Mouse (Mus musculus) liver, embryonic 13.5 days (tissue): ENCODE results near the gene Saa2. TPM values are rescaled to one million over a fixed set of nuclear protein-coding genes. Genes with fewer than 3 reads are reported as not detected.
A peak's percentile ranks its signal among the peaks of the same experiment; 100 is the strongest.

Experiments used
- ATAC-seq: fragments of 200-750 bp; cut with Nextera tagmentation; 2 replicates; pipeline ENCODE4 v1.8.0; 2017; ENCODE audit warnings: low read depth, mild to moderate bottlenecking, moderate number of reproducible peaks, moderate library complexity
- DNase-seq: peaks from one replicate; pipeline ENCODE4 v3.0.0; 2022
- H3K27ac ChIP-seq: fragments of 300-500 bp; sonication (generic); 2 replicates; pipeline ENCODE4 v1.5.1; 2015; ENCODE audit warnings: moderate library complexity, mild to moderate bottlenecking, inconsistent platforms
- H3K27me3 ChIP-seq: fragments of 300-500 bp; sonication (generic); 2 replicates; pipeline ENCODE4 v1.6.1; 2015; ENCODE audit warnings: mild to moderate bottlenecking, inconsistent platforms
- H3K36me3 ChIP-seq: fragments of 300-500 bp; sonication (generic); 2 replicates; pipeline ENCODE4 v1.6.1; 2015; ENCODE audit warnings: mild to moderate bottlenecking, inconsistent platforms
- H3K4me1 ChIP-seq: fragments of 300-500 bp; sonication (generic); replicated peaks from 2 replicates; pipeline ENCODE4 v1.6.1; 2015; ENCODE audit warnings: inconsistent platforms
- H3K4me2 ChIP-seq: fragments of 300-500 bp; sonication (generic); 2 replicates; pipeline ENCODE4 v1.6.1; 2015; ENCODE audit warnings: inconsistent platforms, mild to moderate bottlenecking, moderate library complexity
- H3K4me3 ChIP-seq: fragments of 300-500 bp; sonication (generic); replicated peaks from 2 replicates; pipeline ENCODE4 v1.5.1; 2015; ENCODE audit warnings: mild to moderate bottlenecking, inconsistent platforms
- H3K9ac ChIP-seq: fragments of 300-500 bp; sonication (generic); 2 replicates; pipeline ENCODE4 v1.6.1; 2015; ENCODE audit warnings: mild to moderate bottlenecking, inconsistent platforms
- H3K9me3 ChIP-seq: fragments of 300-500 bp; sonication (generic); replicated peaks from 2 replicates; pipeline ENCODE4 v1.6.1; 2016; ENCODE audit warnings: inconsistent platforms
- WGBS: fragments of 180-500 bp; shearing (Covaris S2); methylation state at CpG from one replicate; pipeline ENCODE4 v1.1.7; 2015; ENCODE audit not compliant: insufficient replicate concordance; 5-methylcytosine and 5-hydroxymethylcytosine counted together
- polyA plus RNA-seq: library from polyadenylated mRNA; unstranded; fragments of >200 nt; fragmentation: Nextera tagmentation; extraction: Ambion mirVana; gene quantifications from 2 replicates; pipeline ENCODE4 v1.2.1, GENCODE M21; 2015

Gene Saa2
- polyA plus RNA-seq, result not detected in 2 replicates

GRCm38 (mm10) chr7:46751490-46751889 lies at the start of gene Saa2:
Gene Saa2 (plus strand): TSS chr7:46751790.
- 57% methylated on average over 3 of the region's 3 CpGs for WGBS
- 0 out of 2 replicates have a peak, but pooled peaks cover 3% of the 10 kb centered on the region for H3K27me3 ChIP-seq

GRCm38 (mm10) chr7:46710390-46710844 lies 41.2 kb upstream of the Saa2 start, which contains the start of gene Saal1:
Gene Saal1 (minus strand): TSS chr7:46710680.
- peak; percentile 90 for ATAC-seq
- peaks cover 16% of the 10 kb centered on the region for H3K4me1 ChIP-seq
- H3K27me3 ChIP-seq, result no peaks in the 10 kb centered on the region
- H3K9ac ChIP-seq, result peak within 1 kb of the TSS; percentile 86
- peaks cover 26% of the 10 kb centered on the region for H3K36me3 ChIP-seq
- H3K4me3 ChIP-seq, result peak within 1 kb of the TSS; percentile 84
- peak within 1 kb of the TSS; percentile 60 for H3K27ac ChIP-seq
- no peaks in the 10 kb centered on the region for H3K9me3 ChIP-seq
- under 1% methylated on average over 38 of the region's 38 CpGs for WGBS
- peak within 1 kb of the TSS; percentile 68 for H3K4me2 ChIP-seq
- DNase-seq, result peak; percentile 82

More at GRCm38 (mm10) chr7:46751490-46751889, at the start of gene Saa2:
- H3K27ac ChIP-seq, result no peak within 1 kb of the TSS
- H3K9ac ChIP-seq, result no peak within 1 kb of the TSS
- no peak for ATAC-seq
- H3K4me1 ChIP-seq, result no peaks in the 10 kb centered on the region
- H3K4me2 ChIP-seq, result no peak within 1 kb of the TSS
- H3K4me3 ChIP-seq, result no peak within 1 kb of the TSS
- no peaks in the 10 kb centered on the region for H3K36me3 ChIP-seq
- DNase-seq, result no peak
- H3K9me3 ChIP-seq, result no peaks in the 10 kb centered on the region

- Histone ChIP-seq H3K9ac (no peak overlapping the region), H3K4me1 (peaks cover 13% of the 10 kb centered on the region), H3K4me3 (no peak overlapping the region), H3K9me3 (no peaks in the 10 kb centered on the region), H3K4me2 (no peak overlapping the region), H3K27me3 (no peaks in the 10 kb centered on the region), H3K36me3 (peaks cover 12% of the 10 kb centered on the region), H3K27ac (no peak overlapping the region)
- no peak for DNase-seq
- no peak for ATAC-seq
- WGBS, result 21% methylated on average over 6 of the region's 6 CpGs
These were observed 39.3 kb upstream of the Saa2 start for GRCm38 (mm10) chr7:46712250-46712649.

GRCm38 (mm10) chr7:46714518-46714917 lies 37.1 kb upstream of the Saa2 start:
- DNase-seq, result peak; percentile 46
- no peak overlapping the region for H3K9ac ChIP-seq
- H3K4me1 ChIP-seq, result peaks cover 3% of the 10 kb centered on the region
- no peaks in the 10 kb centered on the region for H3K9me3 ChIP-seq
- H3K4me3 ChIP-seq, result no peak overlapping the region
- 23% methylated on average over 6 of the region's 6 CpGs for WGBS
- H3K4me2 ChIP-seq, result no peak overlapping the region
- H3K27ac ChIP-seq, result no peak overlapping the region
- H3K36me3 ChIP-seq, result no peaks in the 10 kb centered on the region
- no peak for ATAC-seq
- 0 out of 2 replicates have a peak, but pooled peaks cover 2% of the 10 kb centered on the region for H3K27me3 ChIP-seq

- Histone ChIP-seq H3K4me1 (peaks cover 6% of the 10 kb centered on the region; the same call in 1 of the 2 replicates), H3K9me3 (no peaks in the 10 kb centered on the region), H3K4me2 (no peak within 1 kb of the TSS), H3K9ac (no peak within 1 kb of the TSS), H3K36me3 (no peaks in the 10 kb centered on the region), H3K27me3 (peaks cover 3% of the 10 kb centered on the region; the same call in 1 of the 2 replicates), H3K4me3 (no peak within 1 kb of the TSS), H3K27ac (no peak within 1 kb of the TSS)
- WGBS, result 63% methylated on average over 5 of the region's 5 CpGs
- ATAC-seq (no peak), DNase-seq (no peak)
These were observed 36.0 kb upstream of the Saa2 start, which contains the start of gene Saa3 for GRCm38 (mm10) chr7:46715600-46715999. Gene Saa3 (minus strand): TSS chr7:46715700.

GRCm38 (mm10) chr7:46716897-46717296 lies 34.7 kb upstream of the Saa2 start:
- 32% methylated on average over 5 of the region's 5 CpGs for WGBS
- Histone ChIP-seq H3K9me3 (no peaks in the 10 kb centered on the region), H3K27me3 (peaks cover 3% of the 10 kb centered on the region; the same call in 1 of the 2 replicates), H3K36me3 (no peaks in the 10 kb centered on the region), H3K4me2 (no peak overlapping the region), H3K4me1 (peaks cover 9% of the 10 kb centered on the region; the same call in 1 of the 2 replicates), H3K9ac (no peak overlapping the region), H3K27ac (no peak overlapping the region), H3K4me3 (no peak overlapping the region)
- no peak for DNase-seq
- no peak for ATAC-seq

- H3K27me3 ChIP-seq, result peaks cover 3% of the 10 kb centered on the region; the same call in 1 of the 2 replicates
- H3K9me3 ChIP-seq, result no peaks in the 10 kb centered on the region
- no peak overlapping the region for H3K4me2 ChIP-seq
- no peaks in the 10 kb centered on the region for H3K36me3 ChIP-seq
- peaks cover 9% of the 10 kb centered on the region; the same call in 1 of the 2 replicates for H3K4me1 ChIP-seq
- no peak overlapping the region for H3K9ac ChIP-seq
- no peak overlapping the region for H3K4me3 ChIP-seq
- ATAC-seq (no peak), DNase-seq (no peak)
- WGBS, result 52% methylated on average over 7 of the region's 7 CpGs
- 0 out of 2 replicates have a peak overlapping the region, but pooled peaks have one; percentile 5 for H3K27ac ChIP-seq
These were observed 32.9 kb upstream of the Saa2 start for GRCm38 (mm10) chr7:46718591-46719270.

- Histone ChIP-seq H3K4me2 (no peak overlapping the region), H3K4me3 (no peak overlapping the region), H3K36me3 (no peaks in the 10 kb centered on the region), H3K9me3 (no peaks in the 10 kb centered on the region), H3K27ac (no peak overlapping the region), H3K4me1 (peaks cover 9% of the 10 kb centered on the region; the same call in 1 of the 2 replicates), H3K9ac (no peak overlapping the region), H3K27me3 (peaks cover 3% of the 10 kb centered on the region; the same call in 1 of the 2 replicates)
- peak; percentile 79 for ATAC-seq
- WGBS, result 60% methylated on average over 7 of the region's 7 CpGs
- DNase-seq, result no peak
These were observed 32.1 kb upstream of the Saa2 start for GRCm38 (mm10) chr7:46719526-46719925.

GRCm38 (mm10) chr7:46720460-46720859 lies 31.1 kb upstream of the Saa2 start:
- Histone ChIP-seq H3K4me1 (peaks cover 9% of the 10 kb centered on the region; the same call in 1 of the 2 replicates), H3K27ac (0 out of 2 replicates have a peak overlapping the region, but pooled peaks have one; percentile 73), H3K36me3 (no peaks in the 10 kb centered on the region), H3K4me2 (no peak overlapping the region), H3K4me3 (no peak overlapping the region), H3K9ac (no peak overlapping the region), H3K27me3 (peaks cover 3% of the 10 kb centered on the region; the same call in 1 of the 2 replicates), H3K9me3 (no peaks in the 10 kb centered on the region)
- 50% methylated on average over 9 of the region's 9 CpGs for WGBS
- ATAC-seq, result no peak
- no peak for DNase-seq

- Histone ChIP-seq H3K27me3 (peaks cover 3% of the 10 kb centered on the region; the same call in 1 of the 2 replicates), H3K9me3 (no peaks in the 10 kb centered on the region), H3K4me3 (no peak overlapping the region), H3K27ac (no peak overlapping the region), H3K4me2 (no peak overlapping the region), H3K36me3 (no peaks in the 10 kb centered on the region), H3K9ac (no peak overlapping the region), H3K4me1 (peaks cover 9% of the 10 kb centered on the region; the same call in 1 of the 2 replicates)
- DNase-seq, result no peak
- 87% methylated on average over 6 of the region's 6 CpGs for whole genome bisulfite sequencing
- ATAC-seq, result no peak
These were observed 28.2 kb upstream of the Saa2 start for GRCm38 (mm10) chr7:46723354-46723753.

- no peak overlapping the region for H3K4me3 ChIP-seq
- DNase-seq (no peak), ATAC-seq (peak; percentile 49; the same call in 1 of the 2 replicates)
- H3K9ac ChIP-seq, result no peak overlapping the region
- peaks cover 3% of the 10 kb centered on the region; the same call in 1 of the 2 replicates for H3K27me3 ChIP-seq
- no peaks in the 10 kb centered on the region for H3K9me3 ChIP-seq
- peaks cover 9% of the 10 kb centered on the region; the same call in 1 of the 2 replicates for H3K4me1 ChIP-seq
- no peak overlapping the region for H3K4me2 ChIP-seq
- H3K36me3 ChIP-seq, result no peaks in the 10 kb centered on the region
- WGBS, result 63% methylated on average over 3 of the region's 3 CpGs
- H3K27ac ChIP-seq, result no peak overlapping the region
These were observed 27.7 kb upstream of the Saa2 start for GRCm38 (mm10) chr7:46723849-46724248.
